Mouse (Mus musculus) kidney, adult 8-10 months (tissue): ENCODE measurements around the gene 4933428M09Rik.
"Not testable (repeated sequence)": the region's sequence is repeated elsewhere in the genome, so short reads cannot be mapped to it uniquely, and the experiment has no call there.

Experiments
- DNase-seq, 2 experiments: peaks; one replicate each; pipeline ENCODE4 v3.0.0; 2022

Gene 4933428M09Rik

DNA sequence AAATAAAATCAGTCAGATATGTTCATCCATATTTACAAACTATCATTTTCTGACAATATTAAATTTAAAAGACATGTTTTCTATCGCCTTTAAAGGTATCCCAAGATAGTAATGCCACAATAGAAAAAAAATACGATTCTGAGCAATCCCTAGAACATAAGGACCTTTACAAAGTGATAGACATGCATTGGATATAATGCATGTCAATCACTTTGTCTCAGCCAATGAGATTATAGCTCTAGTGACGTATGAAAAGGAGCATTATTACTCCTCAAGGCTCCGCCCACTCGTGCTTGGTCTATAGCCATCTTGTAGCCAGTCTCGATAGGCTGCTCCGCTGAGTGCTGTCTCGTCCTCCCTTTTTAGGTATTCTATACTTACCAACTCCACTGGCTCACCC lies at the start of gene 4933428M09Rik:
Gene 4933428M09Rik, plus strand, starts transcription at position 301 of the 400 bp plus-strand sequence.
- no peak for DNase-seq

DNA sequence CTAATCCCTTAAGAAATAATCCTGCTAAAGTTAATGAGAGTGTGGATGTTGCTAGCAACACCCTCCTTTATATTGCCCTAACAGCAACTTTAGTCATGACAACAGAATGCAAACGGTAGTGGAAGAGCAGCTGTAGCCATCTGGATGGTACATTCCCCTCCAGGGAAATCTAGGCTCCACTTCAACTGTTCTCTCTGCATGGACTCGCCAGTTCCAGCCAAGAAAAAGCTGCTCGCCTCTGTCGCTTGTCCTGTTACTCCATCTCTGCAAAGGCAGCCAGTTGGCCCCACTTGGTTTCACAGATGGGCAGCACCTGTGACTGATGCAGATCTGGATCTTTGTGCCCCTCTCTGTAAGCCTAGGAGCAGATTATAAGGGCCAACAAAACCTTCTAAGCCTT lies 45.0 kb upstream of the 4933428M09Rik start:
- DNase-seq, result no peak

DNA sequence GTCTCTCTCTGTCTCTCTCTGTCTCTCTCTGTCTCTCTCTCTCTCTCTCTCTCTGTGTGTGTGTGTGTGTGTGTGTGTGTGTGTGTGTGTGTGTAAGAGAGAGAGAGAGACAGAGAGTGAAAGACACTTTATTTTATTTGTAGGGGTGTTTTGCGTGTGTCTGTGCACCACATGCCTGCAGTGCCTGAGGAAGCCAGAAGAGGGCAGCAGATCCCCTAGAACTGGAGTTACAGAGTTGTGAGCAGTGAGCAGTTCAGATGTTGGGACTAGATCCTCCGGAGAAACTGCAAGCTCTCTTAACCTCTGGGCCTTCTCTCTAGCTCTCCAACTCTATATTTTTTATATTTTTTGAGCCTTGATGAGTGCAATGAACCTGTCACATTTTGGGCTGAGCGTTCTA lies 12.5 kb downstream of the 4933428M09Rik start:
- DNase-seq, result peak in 1 of 2 experiments; percentile 2

DNA sequence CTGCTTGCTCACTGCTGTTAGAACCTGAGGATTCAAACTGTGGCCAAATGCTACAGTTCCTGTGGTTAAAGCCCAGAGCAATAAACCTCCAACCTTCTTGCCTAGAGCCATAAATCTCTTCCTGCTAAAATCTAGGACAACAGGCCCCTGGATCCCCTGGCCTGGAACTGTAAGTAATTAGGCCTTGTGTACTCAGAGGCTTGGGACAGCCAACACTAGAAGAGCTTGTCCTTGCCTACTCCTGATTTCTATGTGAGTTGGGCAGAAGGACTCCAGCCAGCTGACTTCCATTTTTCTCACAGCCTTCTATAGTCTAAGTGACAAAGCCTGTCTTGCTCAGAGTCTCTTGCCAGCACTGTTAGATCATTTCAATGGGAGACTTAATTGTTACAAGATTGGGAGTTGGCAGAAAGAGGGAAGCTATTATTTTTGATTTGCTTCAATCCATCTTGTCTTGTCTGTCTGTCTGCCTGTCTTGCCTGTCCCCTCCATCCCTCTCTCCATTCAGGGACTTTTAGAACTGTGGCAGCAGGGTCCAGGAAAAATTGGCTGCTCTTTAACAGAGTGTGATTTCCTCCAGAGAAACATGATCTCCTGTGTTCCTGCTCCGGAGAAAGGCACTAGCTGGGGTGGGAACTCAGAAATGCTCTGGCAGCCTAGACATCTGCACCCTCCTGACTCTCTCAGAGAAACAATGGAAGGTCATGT lies 15.7 kb downstream of the 4933428M09Rik start:
- DNase-seq, result no peak

DNA sequence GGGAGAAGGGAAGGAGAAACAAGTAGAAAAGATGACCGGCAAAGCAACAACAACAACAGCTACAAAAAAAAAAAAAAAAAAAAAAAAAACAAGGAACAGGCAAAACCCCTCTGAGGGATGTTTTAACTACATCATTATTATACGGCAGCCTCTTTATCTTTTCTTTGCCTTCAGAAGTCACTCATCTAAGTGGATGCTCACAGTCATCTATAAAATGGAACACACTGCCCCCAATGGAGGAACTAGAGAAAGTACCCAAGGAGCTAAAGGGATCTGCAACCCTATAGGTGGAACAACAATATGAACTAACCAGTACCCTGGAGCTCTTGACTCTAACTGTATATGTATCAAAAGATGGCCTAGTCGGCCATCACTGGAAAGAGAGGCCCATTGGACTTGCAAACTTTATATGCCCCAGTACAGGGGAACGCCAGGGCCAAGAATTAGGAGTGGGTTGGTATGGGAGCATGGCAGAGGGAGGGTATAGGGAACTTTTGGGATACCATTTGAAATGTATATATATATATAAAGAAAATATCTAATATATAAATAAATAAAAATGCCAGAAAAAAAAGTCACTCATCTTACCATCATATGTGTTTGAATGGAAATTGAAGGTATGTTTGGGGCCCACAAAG lies 30.3 kb downstream of the 4933428M09Rik start:
- not testable (repeated sequence) for DNase-seq

DNA sequence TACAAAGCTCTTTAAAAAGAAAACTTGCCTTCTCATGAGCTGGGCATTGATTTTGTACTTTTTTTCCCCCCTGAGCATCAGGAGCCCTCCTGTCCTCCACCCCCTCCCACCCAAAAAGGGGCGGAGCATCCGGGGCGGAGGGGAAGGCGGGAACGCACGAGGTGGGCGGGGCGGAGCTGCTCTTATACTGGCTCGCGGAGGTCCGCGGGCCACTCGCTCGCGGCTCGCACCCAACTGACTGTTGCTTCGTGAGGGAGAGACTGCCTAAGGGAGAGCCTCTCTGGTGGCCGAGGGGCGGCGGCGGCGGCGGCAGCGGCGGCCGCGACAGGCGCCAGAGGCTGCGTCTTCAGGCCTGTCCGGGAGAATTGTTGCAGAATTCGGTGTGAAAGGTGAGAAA lies 30.8 kb downstream of the 4933428M09Rik start, which contains the start of gene Mum1l1:
Gene Mum1l1, plus strand, starts transcription at position 214 of the 397 bp plus-strand sequence.
- DNase-seq, result peak; percentile 32 to 53

DNA sequence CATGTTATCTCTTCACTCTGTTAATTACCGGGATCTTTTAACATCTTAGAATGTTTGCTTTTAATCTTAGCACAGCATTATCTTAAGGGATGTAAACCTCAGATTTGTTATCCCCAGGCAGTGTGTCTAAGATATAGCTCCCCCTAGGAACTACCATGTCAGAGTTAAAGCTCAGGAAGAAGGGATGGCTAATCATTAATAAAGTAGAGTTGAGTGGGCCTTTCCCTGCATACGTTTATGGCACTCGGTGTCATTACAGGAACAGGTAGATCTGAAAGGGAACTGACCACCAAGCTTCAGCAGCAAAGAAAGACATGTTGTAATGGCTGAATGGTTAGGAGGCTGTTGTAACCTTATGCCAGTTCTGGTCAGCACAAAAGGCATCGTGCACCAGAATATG lies 35.7 kb downstream of the 4933428M09Rik start:
- DNase-seq, result no peak

DNA sequence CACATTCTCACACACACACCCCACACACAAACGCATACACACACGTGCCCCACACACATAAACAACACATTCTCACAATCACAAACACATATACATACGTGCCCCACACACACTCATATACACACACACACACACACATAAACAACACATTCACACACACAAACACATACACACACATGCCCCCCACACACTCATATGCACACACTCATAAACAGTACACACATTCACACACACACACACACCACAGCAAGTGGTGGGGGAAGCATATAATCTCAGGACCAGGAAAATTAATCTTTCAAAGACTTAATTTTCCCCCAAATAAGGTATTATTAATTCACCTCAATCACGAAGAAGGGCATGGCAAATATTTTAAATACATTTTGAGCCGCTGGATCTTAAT lies 37.4 kb downstream of the 4933428M09Rik start:
- DNase-seq, result no peak

DNA sequence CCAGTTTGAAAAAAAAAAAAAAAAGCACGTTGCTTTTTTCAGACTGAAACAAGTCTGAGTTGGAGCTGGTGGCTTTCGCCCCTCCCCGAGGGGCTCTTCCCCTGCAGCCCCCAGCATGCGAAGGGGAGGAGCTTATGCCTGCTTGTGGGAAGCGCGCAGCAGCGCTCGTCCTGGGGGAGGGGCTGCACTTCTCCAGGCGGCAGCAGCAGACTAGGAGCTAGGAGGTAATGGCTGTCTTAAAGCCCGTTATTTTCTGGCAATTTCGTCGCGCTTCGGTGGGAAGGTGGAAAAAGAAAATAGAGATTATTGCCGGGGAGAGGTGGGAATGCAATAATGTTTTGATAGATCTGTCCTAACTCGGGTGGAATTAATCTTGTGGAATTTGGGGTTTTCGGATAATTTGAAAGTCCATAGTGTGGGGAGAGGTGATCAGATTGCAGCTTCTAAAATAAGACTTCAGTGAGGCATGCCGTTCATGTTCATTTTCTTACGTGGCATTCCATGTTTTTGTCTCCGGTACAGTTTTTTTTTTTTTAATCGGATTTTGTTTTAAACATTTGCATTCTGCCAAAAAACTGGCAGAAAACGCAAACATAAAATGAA lies 38.1 kb downstream of the 4933428M09Rik start:
- DNase-seq, result peak; percentile 7 to 10

DNA sequence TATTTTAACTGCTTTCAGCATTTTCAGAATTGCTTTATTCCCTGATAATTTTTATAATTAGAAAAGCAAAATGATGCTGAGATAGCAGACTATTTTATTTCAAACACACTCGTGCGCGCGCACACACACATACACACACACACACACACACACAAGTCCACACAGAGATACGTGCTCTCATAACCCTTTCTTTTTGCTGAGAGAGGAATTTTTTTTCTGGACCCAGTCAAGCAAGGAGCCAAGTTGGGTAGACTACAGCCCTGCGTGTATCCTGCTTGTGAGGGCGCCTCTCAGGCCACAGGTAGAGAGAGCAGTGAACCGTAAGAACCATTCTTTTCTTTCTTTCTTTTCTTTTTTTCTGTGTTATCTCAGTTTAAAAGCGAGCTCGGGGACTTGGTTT lies 38.7 kb downstream of the 4933428M09Rik start:
- DNase-seq, result peak; percentile 18 to 28

DNA sequence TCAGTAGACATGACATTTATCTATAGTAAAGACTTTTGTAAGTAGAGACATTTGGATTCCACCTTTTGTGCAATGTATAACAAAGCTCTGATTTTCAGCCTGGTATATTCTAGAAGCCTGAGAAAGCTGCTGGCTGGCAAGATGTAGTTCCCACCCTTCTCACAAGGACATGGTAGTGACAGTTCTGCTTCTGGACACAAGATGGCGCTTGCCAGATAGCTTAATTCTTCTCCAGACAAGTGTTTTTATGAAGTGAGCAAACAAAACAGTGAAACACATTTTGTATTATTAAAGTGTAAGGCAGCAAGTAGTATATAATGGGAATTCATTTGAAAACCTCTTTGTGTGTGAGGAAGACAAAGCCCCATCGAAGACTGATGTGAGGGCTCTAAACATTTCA lies 40.0 kb downstream of the 4933428M09Rik start:
- DNase-seq, result peak; percentile 18 to 48

DNA sequence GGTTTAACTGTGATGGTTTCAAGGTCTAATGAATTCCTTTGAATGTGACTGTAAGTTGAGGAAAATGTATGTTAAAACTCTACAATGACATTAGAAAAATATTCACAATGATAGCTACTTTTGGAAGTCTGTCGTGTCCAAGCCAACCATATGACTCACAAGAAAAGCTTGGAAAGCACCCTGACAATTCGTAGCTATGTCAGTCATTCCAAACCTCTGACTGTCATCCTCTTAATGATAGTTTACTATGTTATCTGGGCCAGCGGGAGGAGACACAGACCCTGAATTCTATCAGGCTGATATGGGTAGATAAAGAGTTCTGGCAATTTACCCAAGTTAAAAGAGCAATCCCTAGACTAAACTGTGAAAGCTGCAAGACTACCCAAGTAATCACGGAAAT lies 41.8 kb downstream of the 4933428M09Rik start:
- no peak for DNase-seq

DNA sequence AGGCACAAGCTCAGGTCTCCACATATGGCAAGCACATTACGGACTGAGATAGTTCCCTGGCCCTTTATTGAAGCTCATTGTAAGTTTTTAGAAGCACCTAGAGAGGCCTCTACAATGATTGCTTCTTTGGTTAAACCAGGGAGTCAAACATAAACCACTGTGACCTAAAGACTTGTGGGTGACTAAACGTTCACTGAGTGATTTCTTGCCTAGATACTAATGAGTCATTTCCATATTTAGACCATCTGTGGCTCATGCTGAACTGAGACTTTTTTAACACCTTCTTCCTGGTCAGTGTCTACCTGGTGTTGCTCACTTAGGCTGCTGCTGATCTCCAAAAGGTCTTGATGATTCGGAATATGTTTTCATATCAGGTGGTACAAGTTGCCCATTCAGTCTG lies 42.9 kb downstream of the 4933428M09Rik start:
- no peak for DNase-seq
